Mouse (Mus musculus) forebrain, embryonic 16.5 days (tissue): ENCODE data around the gene Plekha7. TPM values are rescaled to one million over a fixed set of nuclear protein-coding genes. Genes with fewer than 3 reads are reported as not detected.

Source experiments
- ATAC-seq: fragments of 200-750 bp; cut with Nextera tagmentation; 2 replicates; pipeline ENCODE4 v1.8.0; 2017; ENCODE audit warnings: mild to moderate bottlenecking, moderate library complexity
- H3K27ac ChIP-seq: fragments of 300-500 bp; sonication (generic); 2 replicates; pipeline ENCODE4 v1.5.1; 2014; ENCODE audit warnings: low read length, control low read depth
- H3K27me3 ChIP-seq: fragments of 300-500 bp; sonication (generic); replicated peaks from 2 replicates; pipeline ENCODE4 v1.6.1; 2014; ENCODE audit warnings: low read length; ENCODE audit not compliant: control insufficient read depth, insufficient read depth
- H3K36me3 ChIP-seq: fragments of 300-500 bp; sonication (generic); 2 replicates; pipeline ENCODE4 v1.6.1; 2014; ENCODE audit not compliant: control insufficient read depth, insufficient read depth
- H3K4me1 ChIP-seq: fragments of 300-500 bp; sonication (generic); replicated peaks from 2 replicates; pipeline ENCODE4 v1.6.1; 2014; ENCODE audit warnings: low read length; ENCODE audit not compliant: control insufficient read depth, insufficient read depth
- H3K4me2 ChIP-seq: fragments of 300-500 bp; sonication (generic); 2 replicates; pipeline ENCODE4 v1.6.1; 2014; ENCODE audit warnings: mild to moderate bottlenecking, low read length, control low read depth
- H3K4me3 ChIP-seq: fragments of 300-500 bp; sonication (generic); replicated peaks from 2 replicates; pipeline ENCODE4 v1.5.1; 2014; ENCODE audit warnings: mild to moderate bottlenecking, low read length, control low read depth
- H3K9ac ChIP-seq: fragments of 300-500 bp; sonication (generic); replicated peaks from 2 replicates; pipeline ENCODE4 v1.6.1; 2014; ENCODE audit warnings: low read depth, low read length, control low read depth
- H3K9me3 ChIP-seq: fragments of 300-500 bp; sonication (generic); 2 replicates; pipeline ENCODE4 v1.6.1; 2016; ENCODE audit warnings: low read length; ENCODE audit not compliant: control insufficient read depth
- WGBS: fragments of 180-500 bp; shearing (Covaris S2); extraction: QIAGEN DNeasy Blood & Tissue Kit; methylation state at CpG from one replicate; pipeline ENCODE4 v1.1.7; 2014; 5-methylcytosine and 5-hydroxymethylcytosine counted together
- polyA plus RNA-seq: library from polyadenylated mRNA; unstranded; fragments of >200 nt; fragmentation: Nextera tagmentation; extraction: Ambion mirVana; gene quantifications from 2 replicates; pipeline ENCODE4 v1.2.1, GENCODE M21; 2015

Gene Plekha7
- 8.7 and 8.8 TPM in 2 replicates for polyA plus RNA-seq

- Histone ChIP-seq H3K4me2 (peak within 1 kb of the TSS; percentile 99), H3K4me3 (peak within 1 kb of the TSS; percentile 79), H3K9me3 (no peaks in the 10 kb centered on the region), H3K36me3 (no peaks in the 10 kb centered on the region), H3K9ac (peak within 1 kb of the TSS; percentile 60), H3K4me1 (peaks cover 25% of the 10 kb centered on the region), H3K27me3 (peaks cover 5% of the 10 kb centered on the region), H3K27ac (peak within 1 kb of the TSS; percentile 45)
- peak; percentile 51 for ATAC-seq
- whole genome bisulfite sequencing = under 1% methylated on average over 65 of the region's 65 CpGs
Measured at GRCm38 (mm10) chr7:116307871-116308631, at the start of gene Plekha7. Gene Plekha7, minus strand, starts transcription at chr7:116308376.

DNA sequence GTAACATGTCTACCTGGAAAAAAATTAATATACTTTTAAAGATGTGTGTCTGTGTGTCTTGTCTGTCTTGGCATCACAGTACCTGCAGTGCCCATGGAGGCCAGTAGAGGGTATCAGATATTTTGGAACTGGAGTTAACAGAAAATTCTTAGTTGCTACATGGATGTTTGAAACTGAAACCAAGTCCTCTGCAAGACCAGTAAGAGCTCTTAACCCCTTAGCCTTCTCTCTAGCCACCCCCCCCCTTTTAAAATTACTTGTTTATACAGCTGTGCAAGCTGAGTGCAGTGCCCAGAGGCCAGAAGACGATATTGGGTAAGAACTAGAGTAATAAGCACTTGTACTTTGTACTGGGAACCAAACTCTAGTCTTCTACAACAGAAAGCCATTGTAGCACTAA lies 28.1 kb upstream of the Plekha7 start:
- WGBS = 86% methylated on average over 1 of the region's 1 CpGs

GRCm38 (mm10) chr7:116335133-116335532 lies 27.0 kb upstream of the Plekha7 start:
- H3K4me2 ChIP-seq = peak overlapping the region; percentile 69
- H3K9me3 ChIP-seq = no peaks in the 10 kb centered on the region
- H3K36me3 ChIP-seq = peaks cover 20% of the 10 kb centered on the region
- H3K27ac ChIP-seq = no peak overlapping the region
- no peak overlapping the region for H3K9ac ChIP-seq
- ATAC-seq = no peak
- no peaks in the 10 kb centered on the region for H3K27me3 ChIP-seq
- H3K4me3 ChIP-seq = no peak overlapping the region
- peaks cover 15% of the 10 kb centered on the region for H3K4me1 ChIP-seq
- WGBS = 77% methylated on average over 6 of the region's 6 CpGs

More for the DNA sequence above, 28.1 kb upstream of the Plekha7 start:
- no peak for ATAC-seq
- Histone ChIP-seq H3K4me1 (peaks cover 15% of the 10 kb centered on the region), H3K36me3 (peaks cover 15% of the 10 kb centered on the region; the same call in 1 of the 2 replicates), H3K9ac (no peak overlapping the region), H3K27me3 (no peaks in the 10 kb centered on the region), H3K9me3 (no peaks in the 10 kb centered on the region), H3K4me2 (no peak overlapping the region), H3K27ac (no peak overlapping the region), H3K4me3 (no peak overlapping the region)

DNA sequence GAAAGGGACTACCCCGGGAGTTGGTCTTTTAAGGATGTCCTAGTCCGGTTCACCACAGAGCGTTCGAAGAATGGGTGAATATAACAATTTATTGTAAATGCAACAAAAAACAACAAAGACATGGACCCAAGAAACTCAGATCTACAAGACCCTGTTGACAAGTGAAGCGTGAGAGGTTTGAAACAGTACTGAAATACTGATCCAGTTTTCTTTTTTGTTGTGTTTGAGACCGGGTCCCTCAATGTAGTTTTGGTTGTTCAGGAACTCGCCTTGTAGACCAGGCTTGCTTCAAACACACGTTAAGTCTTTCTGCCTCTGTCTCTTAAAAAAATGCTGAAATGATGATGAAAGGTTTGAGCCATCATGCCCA lies 26.5 kb upstream of the Plekha7 start:
- WGBS = 26% methylated on average over 8 of the region's 8 CpGs
- Histone ChIP-seq H3K27ac (no peak overlapping the region; the same call in 1 of the 2 replicates), H3K27me3 (no peaks in the 10 kb centered on the region), H3K9me3 (no peaks in the 10 kb centered on the region), H3K9ac (peak overlapping the region; percentile 86), H3K4me1 (peaks cover 15% of the 10 kb centered on the region), H3K4me3 (peak overlapping the region; percentile 77), H3K4me2 (peak overlapping the region; percentile 69), H3K36me3 (peaks cover 19% of the 10 kb centered on the region)
- ATAC-seq = no peak; the same call in 1 of the 2 replicates

DNA sequence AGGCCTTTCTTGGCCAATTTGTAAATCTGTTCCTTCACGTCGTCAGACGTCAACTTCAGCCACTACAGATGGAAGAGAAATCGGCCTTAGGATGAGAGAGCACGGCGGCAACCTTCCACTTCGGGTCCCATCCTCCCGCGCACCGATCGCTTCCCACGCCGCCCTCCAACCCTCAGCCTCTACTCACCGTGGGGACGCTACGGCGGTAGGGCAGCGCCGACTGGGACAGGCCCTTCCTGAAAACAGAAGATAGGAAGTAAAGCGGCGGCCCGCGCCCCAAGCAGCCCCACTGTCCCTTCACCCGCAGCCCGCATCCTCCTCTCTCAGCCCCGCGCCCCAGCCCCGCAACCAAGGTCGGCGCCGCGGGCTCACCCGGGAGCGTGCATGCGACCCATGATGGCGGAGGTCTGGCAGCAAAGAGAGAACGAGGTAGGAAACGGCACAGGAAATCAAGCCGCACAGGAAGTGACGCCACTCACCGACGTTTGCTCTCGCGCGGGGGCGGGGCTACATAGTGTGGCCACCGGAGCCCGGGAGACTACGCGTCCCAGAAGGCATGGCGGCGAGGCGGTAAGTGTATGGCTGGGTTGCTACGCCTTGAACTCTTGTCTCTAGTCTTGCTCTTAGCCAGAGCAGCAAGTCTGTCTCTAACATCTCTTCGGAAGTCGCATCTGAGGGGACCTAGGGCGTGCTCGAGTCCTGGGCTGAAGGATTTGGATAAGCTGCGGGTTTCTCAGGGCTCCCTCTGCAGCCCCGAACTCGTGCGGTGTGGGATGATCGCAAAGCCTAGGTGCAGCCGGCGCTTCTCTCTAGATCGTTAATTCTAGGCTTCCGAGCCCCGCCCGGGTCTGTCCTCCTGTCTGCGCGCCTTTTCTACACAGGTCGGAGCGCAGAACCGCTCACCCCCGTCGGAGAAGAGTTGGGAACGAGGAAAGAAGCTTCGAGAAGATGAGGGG lies 25.8 kb upstream of the Plekha7 start, which contains the start of gene Rps13:
TSS of gene Rps13 (minus strand) at position 483 of the 956 bp plus-strand sequence.
- H3K9ac ChIP-seq = peak within 1 kb of the TSS; percentile 86
- H3K4me1 ChIP-seq = peaks cover 15% of the 10 kb centered on the region
- no peaks in the 10 kb centered on the region for H3K9me3 ChIP-seq
- under 1% methylated on average over 78 of the region's 78 CpGs for WGBS
- no peaks in the 10 kb centered on the region for H3K27me3 ChIP-seq
- peak within 1 kb of the TSS; percentile 79 for H3K27ac ChIP-seq
- ATAC-seq = peak; percentile 99
- H3K4me2 ChIP-seq = peak within 1 kb of the TSS; percentile 94
- H3K36me3 ChIP-seq = peaks cover 20% of the 10 kb centered on the region
- H3K4me3 ChIP-seq = peak within 1 kb of the TSS; percentile 77

- Histone ChIP-seq H3K4me2 (no peak overlapping the region), H3K4me1 (peaks cover 15% of the 10 kb centered on the region), H3K27me3 (no peaks in the 10 kb centered on the region), H3K36me3 (peaks cover 22% of the 10 kb centered on the region), H3K27ac (no peak overlapping the region), H3K9me3 (no peaks in the 10 kb centered on the region), H3K4me3 (no peak overlapping the region), H3K9ac (no peak overlapping the region)
- 92% methylated on average over 2 of the region's 2 CpGs for WGBS
- no peak for ATAC-seq
Measured at GRCm38 (mm10) chr7:116331246-116331645, 23.1 kb upstream of the Plekha7 start.

GRCm38 (mm10) chr7:116329858-116330257 lies 21.7 kb upstream of the Plekha7 start:
- H3K9me3 ChIP-seq = no peaks in the 10 kb centered on the region
- WGBS = 92% methylated on average over 4 of the region's 4 CpGs
- H3K27ac ChIP-seq = no peak overlapping the region
- H3K27me3 ChIP-seq = no peaks in the 10 kb centered on the region
- H3K4me1 ChIP-seq = peaks cover 15% of the 10 kb centered on the region
- peaks cover 22% of the 10 kb centered on the region for H3K36me3 ChIP-seq
- ATAC-seq = no peak
- no peak overlapping the region for H3K9ac ChIP-seq
- no peak overlapping the region for H3K4me3 ChIP-seq
- no peak overlapping the region for H3K4me2 ChIP-seq

GRCm38 (mm10) chr7:116328777-116329176 lies 20.6 kb upstream of the Plekha7 start:
- no peak for ATAC-seq
- H3K36me3 ChIP-seq = peaks cover 22% of the 10 kb centered on the region

DNA sequence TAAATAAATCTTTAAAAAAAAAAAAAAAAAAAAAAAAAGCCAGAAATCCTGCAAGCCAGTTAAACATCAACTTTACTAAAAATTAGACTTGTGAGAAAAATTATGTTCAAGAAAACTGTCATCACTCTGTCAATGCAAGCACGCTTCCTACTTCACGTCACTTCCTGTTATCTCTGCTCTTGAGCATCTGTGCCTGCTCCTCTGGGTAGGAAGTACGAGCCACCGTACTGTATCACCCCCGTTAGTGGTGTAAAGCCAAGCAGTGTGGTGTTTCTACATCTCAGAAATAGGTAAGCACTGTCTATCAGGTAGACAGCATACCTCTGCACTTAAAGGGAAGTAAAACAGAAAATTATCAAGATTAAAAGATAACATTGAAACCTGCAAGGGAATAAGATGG lies 19.7 kb upstream of the Plekha7 start:
- H3K4me1 ChIP-seq = peaks cover 7% of the 10 kb centered on the region
- WGBS = 92% methylated on average over 5 of the region's 5 CpGs
- no peak for ATAC-seq
- no peak overlapping the region for H3K27ac ChIP-seq
- H3K4me3 ChIP-seq = no peak overlapping the region
- H3K36me3 ChIP-seq = peaks cover 22% of the 10 kb centered on the region
- no peak overlapping the region for H3K9ac ChIP-seq
- no peaks in the 10 kb centered on the region for H3K9me3 ChIP-seq
- no peak overlapping the region for H3K4me2 ChIP-seq
- H3K27me3 ChIP-seq = no peaks in the 10 kb centered on the region

More at GRCm38 (mm10) chr7:116328777-116329176, 20.6 kb upstream of the Plekha7 start:
- Histone ChIP-seq H3K4me3 (no peak overlapping the region), H3K9me3 (no peaks in the 10 kb centered on the region), H3K27me3 (no peaks in the 10 kb centered on the region), H3K4me1 (peaks cover 11% of the 10 kb centered on the region), H3K4me2 (no peak overlapping the region), H3K9ac (no peak overlapping the region), H3K27ac (no peak overlapping the region)
- 78% methylated on average over 7 of the region's 7 CpGs for WGBS
